Mouse (Mus musculus) hindbrain, embryonic 13.5 days (tissue): ENCODE data around the gene Rnf185. TPM values are rescaled to one million over a fixed set of nuclear protein-coding genes. Genes with fewer than 3 reads are reported as not detected.

Source experiments
- ATAC-seq: fragments of 200-750 bp; cut with Nextera tagmentation; 2 replicates; pipeline ENCODE4 v1.8.0; 2017; ENCODE audit warnings: moderate TSS enrichment; ENCODE audit not compliant: low FRiP score
- H3K27ac ChIP-seq: fragments of 300-500 bp; sonication (generic); 2 replicates; pipeline ENCODE4 v1.5.1; 2015; ENCODE audit warnings: inconsistent platforms, mild to moderate bottlenecking, moderate library complexity
- H3K27me3 ChIP-seq: fragments of 300-500 bp; sonication (generic); 2 replicates; pipeline ENCODE4 v1.6.1; 2015; ENCODE audit warnings: mild to moderate bottlenecking, inconsistent platforms
- H3K36me3 ChIP-seq: fragments of 300-500 bp; sonication (generic); 2 replicates; pipeline ENCODE4 v1.6.1; 2015; ENCODE audit warnings: mild to moderate bottlenecking, inconsistent platforms
- H3K4me1 ChIP-seq: fragments of 300-500 bp; sonication (generic); replicated peaks from 2 replicates; pipeline ENCODE4 v1.6.1; 2015; ENCODE audit warnings: inconsistent platforms
- H3K4me2 ChIP-seq: fragments of 300-500 bp; sonication (generic); 2 replicates; pipeline ENCODE4 v1.6.1; 2015; ENCODE audit warnings: inconsistent platforms, mild to moderate bottlenecking, moderate library complexity
- H3K4me3 ChIP-seq: fragments of 300-500 bp; sonication (generic); 2 replicates; pipeline ENCODE4 v1.5.1; 2015; ENCODE audit warnings: mild to moderate bottlenecking, inconsistent platforms
- H3K9ac ChIP-seq: fragments of 300-500 bp; sonication (generic); 2 replicates; pipeline ENCODE4 v1.6.1; 2015; ENCODE audit warnings: mild to moderate bottlenecking, inconsistent platforms
- H3K9me3 ChIP-seq: fragments of 300-500 bp; sonication (generic); 2 replicates; pipeline ENCODE4 v1.6.1; 2016; ENCODE audit warnings: inconsistent platforms
- WGBS: fragments of 180-500 bp; shearing (Covaris S2); methylation state at CpG from one replicate; pipeline ENCODE4 v1.1.7; 2015; 5-methylcytosine and 5-hydroxymethylcytosine counted together
- polyA plus RNA-seq: library from polyadenylated mRNA; unstranded; fragments of >200 nt; fragmentation: Nextera tagmentation; extraction: Ambion mirVana; gene quantifications from 2 replicates; pipeline ENCODE4 v1.2.1, GENCODE M21; 2015

Gene Rnf185
- polyA plus RNA-seq, 1 experiment from 2014 or later: 42.9 TPM

DNA sequence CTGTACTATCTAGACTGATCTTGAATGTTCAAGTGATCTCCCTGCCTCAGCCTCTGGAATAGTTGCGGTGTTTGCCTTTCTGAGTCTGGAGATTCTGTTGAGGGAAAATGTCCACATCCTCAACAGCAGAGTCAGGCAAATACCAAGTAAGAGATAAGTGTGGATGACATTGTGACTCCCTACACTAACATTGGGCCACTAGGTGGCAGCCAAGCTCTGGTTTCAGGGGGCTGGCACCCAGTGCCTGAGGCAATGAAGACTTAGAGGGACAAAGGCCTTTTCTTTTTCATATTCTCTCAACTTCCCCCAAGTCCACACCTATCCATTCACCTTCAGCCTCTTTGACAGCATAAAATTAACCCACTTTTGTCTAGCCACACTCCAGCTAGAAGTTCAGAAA lies 20.3 kb upstream of the Rnf185 start:
- Histone ChIP-seq H3K4me2 (no peak overlapping the region), H3K36me3 (no peaks in the 10 kb centered on the region), H3K4me3 (no peak overlapping the region), H3K27me3 (no peaks in the 10 kb centered on the region), H3K9me3 (no peaks in the 10 kb centered on the region), H3K9ac (no peak overlapping the region), H3K27ac (no peak overlapping the region), H3K4me1 (no peaks in the 10 kb centered on the region)
- peak; percentile 63 for ATAC-seq
- 21% methylated on average over 1 of the region's 1 CpGs for WGBS

DNA sequence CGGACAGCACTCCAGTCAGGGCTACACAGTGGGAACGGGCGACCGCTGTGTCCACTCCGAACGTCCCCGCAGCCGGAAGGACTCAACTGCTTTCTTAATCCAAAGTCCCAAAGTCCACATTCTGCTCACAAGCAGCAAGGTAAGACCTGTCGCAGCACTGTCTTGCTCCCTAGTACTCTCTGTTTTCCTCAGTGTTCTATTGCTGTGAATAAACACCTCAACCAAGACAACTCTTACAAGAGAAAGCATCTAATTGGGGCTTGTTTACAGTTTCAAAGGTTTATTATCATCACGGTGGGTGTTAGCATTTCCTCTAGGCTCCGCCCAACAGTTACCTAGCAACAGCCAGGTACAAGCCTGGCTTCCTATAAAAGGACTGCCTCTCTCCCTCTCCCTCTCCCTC lies 19.3 kb upstream of the Rnf185 start:
- 32% methylated on average over 11 of the region's 11 CpGs for WGBS
- Histone ChIP-seq H3K4me3 (no peak overlapping the region), H3K27ac (no peak overlapping the region), H3K36me3 (no peaks in the 10 kb centered on the region), H3K4me2 (no peak overlapping the region), H3K4me1 (no peaks in the 10 kb centered on the region), H3K9me3 (no peaks in the 10 kb centered on the region), H3K27me3 (no peaks in the 10 kb centered on the region), H3K9ac (0 out of 2 replicates have a peak overlapping the region, but pooled peaks have one; percentile 15)
- no peak for ATAC-seq

DNA sequence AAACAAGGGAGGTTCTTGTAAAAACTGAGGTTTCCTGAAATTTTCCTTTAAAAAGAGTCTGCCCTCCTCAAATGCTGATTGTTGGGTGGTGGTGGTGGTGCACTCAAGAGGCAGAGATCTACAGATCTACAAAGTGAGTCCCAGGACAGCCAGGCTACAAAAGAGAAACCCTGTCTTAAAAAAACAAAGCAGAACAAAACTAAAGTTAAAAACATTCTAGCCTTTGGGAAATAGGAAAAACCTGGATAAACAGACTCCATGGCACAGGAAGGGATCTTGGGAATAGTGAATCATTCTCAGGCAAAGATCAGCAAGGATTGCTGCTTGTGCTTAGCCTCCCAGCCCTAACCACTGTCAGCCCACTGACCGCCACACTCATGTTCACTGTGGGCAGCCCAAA lies 10.7 kb upstream of the Rnf185 start:
- Histone ChIP-seq H3K36me3 (no peaks in the 10 kb centered on the region), H3K27ac (no peak overlapping the region), H3K9me3 (no peaks in the 10 kb centered on the region), H3K4me1 (no peaks in the 10 kb centered on the region), H3K9ac (no peak overlapping the region), H3K27me3 (no peaks in the 10 kb centered on the region), H3K4me3 (no peak overlapping the region), H3K4me2 (no peak overlapping the region)
- no peak for ATAC-seq
- 100% methylated on average over 1 of the region's 1 CpGs for WGBS

DNA sequence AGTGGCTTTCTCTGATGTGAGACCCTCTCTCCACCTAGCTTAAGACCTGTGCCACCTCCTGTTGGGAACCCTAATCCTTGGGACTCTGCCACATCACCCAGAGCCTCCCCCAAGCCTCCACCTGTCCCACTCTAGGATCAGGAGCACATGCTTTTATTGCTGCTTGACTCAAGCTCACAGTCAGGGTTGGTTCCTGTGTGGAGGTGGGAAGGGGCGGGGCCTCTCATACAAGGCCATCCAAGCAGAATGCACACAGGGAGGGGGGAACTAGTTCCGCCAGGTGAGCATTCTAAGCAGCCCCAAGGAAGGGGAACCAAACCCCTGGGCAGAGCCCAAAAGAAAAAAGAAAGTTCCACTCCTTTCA lies 6.9 kb upstream of the Rnf185 start:
- no peak overlapping the region for H3K9ac ChIP-seq
- H3K27me3 ChIP-seq: no peaks in the 10 kb centered on the region
- 92% methylated on average over 2 of the region's 2 CpGs for WGBS
- H3K4me1 ChIP-seq: no peaks in the 10 kb centered on the region; the same call in 1 of the 2 replicates
- H3K36me3 ChIP-seq: peaks cover 15% of the 10 kb centered on the region
- ATAC-seq: no peak
- no peak overlapping the region for H3K27ac ChIP-seq
- H3K9me3 ChIP-seq: no peaks in the 10 kb centered on the region
- no peak overlapping the region for H3K4me3 ChIP-seq
- H3K4me2 ChIP-seq: no peak overlapping the region

DNA sequence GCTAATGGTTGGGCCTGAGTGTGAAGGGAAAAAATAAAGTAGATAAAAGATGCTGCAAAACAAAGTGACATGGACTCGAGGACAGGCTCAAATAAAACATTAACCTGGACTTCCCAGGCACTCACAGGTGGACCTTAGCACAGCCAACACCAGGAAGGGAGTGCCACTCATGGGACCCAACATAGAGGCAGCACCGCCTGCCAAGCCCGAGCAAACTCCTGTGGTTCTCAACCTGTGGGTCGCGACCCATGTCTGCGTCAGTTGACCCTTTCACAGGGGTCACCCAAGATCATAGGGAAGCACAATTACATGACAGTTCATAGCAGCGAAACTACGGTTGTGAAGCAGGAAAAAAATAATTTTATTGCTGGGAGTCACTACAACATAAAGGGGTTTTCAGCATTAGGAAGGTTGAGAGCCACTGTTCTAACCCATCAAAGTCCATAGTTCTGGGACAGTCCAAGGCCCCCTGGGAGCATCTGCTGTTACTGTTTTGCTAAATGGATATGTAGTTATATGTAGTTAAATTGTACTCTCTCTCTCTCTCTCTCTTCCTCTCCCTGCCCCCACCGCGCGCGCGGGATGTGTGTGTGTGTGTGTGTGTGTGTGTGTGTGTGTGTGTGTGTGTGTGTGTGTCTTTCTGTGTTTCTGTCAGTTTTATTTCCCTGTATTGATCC lies 6.4 kb upstream of the Rnf185 start:
- ATAC-seq: no peak
- WGBS: 84% methylated on average over 13 of the region's 13 CpGs
- Histone ChIP-seq H3K27ac (no peak overlapping the region), H3K27me3 (no peaks in the 10 kb centered on the region), H3K4me1 (peaks cover 4% of the 10 kb centered on the region), H3K9ac (no peak overlapping the region), H3K36me3 (peaks cover 16% of the 10 kb centered on the region), H3K4me3 (no peak overlapping the region), H3K4me2 (no peak overlapping the region), H3K9me3 (no peaks in the 10 kb centered on the region)

DNA sequence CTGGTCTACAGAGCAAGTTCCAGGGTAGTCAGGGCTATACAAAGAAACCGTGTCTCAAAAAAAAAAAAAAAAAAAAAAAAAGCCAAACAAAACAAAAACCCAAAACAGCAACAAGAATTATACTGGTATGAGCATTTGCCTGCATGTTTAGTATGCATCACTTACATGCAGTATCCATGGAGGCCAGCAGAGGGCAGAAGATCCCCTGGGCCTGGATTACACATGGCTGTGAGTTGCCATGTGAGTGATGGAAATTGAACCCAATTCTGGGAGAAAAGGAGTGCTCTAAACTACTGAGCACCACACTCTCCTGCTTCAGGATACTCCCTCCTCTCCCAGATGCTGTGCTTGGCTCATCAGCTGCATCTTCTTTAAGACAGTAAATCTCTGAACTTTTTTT lies 4.2 kb upstream of the Rnf185 start:
- 19% methylated on average over 1 of the region's 1 CpGs for WGBS
- H3K4me3 ChIP-seq: no peak overlapping the region

DNA sequence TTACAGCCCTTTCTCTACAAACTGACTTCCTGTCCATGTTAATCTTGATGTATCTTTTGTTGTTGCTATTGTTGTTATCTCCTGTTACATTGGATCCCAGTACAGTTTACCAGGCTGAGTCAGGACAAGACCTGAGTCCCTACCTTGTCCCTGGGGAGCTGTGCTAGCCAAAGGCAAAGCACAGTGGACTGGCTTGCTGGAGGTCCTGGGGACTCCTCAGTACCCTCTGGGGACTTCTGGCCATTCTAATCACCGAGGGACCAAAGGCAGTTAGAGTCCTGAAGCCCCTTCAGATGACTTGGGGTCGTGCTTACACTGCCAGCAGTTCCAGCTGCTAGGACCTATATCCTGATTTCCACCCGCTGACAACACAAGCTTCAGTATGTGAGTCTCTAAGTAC lies 2.3 kb upstream of the Rnf185 start:
- no peak overlapping the region for H3K9ac ChIP-seq
- peaks cover 26% of the 10 kb centered on the region for H3K4me1 ChIP-seq
- H3K9me3 ChIP-seq: no peaks in the 10 kb centered on the region
- H3K27me3 ChIP-seq: no peaks in the 10 kb centered on the region
- no peak overlapping the region for H3K4me3 ChIP-seq
- peaks cover 16% of the 10 kb centered on the region for H3K36me3 ChIP-seq
- ATAC-seq: no peak
- no peak overlapping the region for H3K27ac ChIP-seq
- no peak overlapping the region for H3K4me2 ChIP-seq
- 98% methylated on average over 3 of the region's 3 CpGs for WGBS

More for the DNA sequence above, 4.2 kb upstream of the Rnf185 start:
- no peak overlapping the region for H3K9ac ChIP-seq
- H3K27me3 ChIP-seq: no peaks in the 10 kb centered on the region
- H3K27ac ChIP-seq: no peak overlapping the region
- H3K36me3 ChIP-seq: peaks cover 16% of the 10 kb centered on the region
- ATAC-seq: no peak
- H3K4me2 ChIP-seq: no peak overlapping the region
- peaks cover 16% of the 10 kb centered on the region for H3K4me1 ChIP-seq
- H3K9me3 ChIP-seq: no peaks in the 10 kb centered on the region

DNA sequence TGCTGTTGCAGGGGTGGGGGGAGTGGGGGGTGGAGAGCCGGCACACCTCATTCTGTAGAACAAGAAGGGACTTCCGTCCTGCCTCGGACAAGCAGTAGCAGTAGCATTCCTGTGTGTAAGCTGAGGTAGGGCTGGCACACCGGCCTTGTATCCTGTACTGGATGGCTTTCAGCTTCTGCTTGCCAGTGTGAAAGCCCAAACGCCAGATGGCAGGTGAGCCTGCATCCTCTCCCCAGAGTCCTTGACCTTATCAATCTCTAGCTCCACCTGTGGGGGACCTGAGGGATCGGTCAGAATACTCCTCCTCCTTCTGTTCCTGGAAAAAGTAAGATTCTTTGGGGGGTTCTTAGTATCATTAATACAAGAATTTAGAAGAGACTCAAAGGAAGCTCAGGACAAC lies 1.3 kb upstream of the Rnf185 start:
- peak overlapping the region; percentile 89 for H3K9ac ChIP-seq
- H3K4me3 ChIP-seq: peak overlapping the region; percentile 67
- no peaks in the 10 kb centered on the region for H3K9me3 ChIP-seq
- H3K4me2 ChIP-seq: peak overlapping the region; percentile 91
- no peaks in the 10 kb centered on the region for H3K27me3 ChIP-seq
- H3K36me3 ChIP-seq: peaks cover 16% of the 10 kb centered on the region
- no peak overlapping the region for H3K27ac ChIP-seq
- WGBS: 79% methylated on average over 6 of the region's 6 CpGs
- H3K4me1 ChIP-seq: peaks cover 26% of the 10 kb centered on the region
- ATAC-seq: no peak

DNA sequence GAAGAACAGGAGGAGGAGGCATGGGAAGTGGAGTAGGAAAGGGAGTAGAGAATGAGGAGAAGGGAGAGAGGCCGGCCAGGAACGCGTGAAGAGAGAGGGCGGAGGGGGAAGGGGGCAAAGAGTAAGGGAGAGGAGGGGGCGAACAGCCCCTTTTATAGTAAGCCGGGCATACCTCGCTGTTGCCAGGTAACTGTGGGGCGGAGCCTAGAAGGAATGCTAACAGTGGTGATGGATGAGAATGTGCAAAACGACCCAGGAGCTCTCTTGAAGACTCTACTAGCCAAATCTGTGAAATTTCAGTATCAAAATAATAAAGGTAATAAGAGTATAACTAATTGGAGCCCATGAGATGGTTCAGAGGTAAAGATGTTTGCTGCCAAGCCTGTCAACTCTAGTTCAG lies 606 bp upstream of the Rnf185 start:
- Histone ChIP-seq H3K9ac (peak overlapping the region; percentile 89), H3K4me3 (peak overlapping the region; percentile 67), H3K4me1 (peaks cover 26% of the 10 kb centered on the region), H3K27ac (peak overlapping the region; percentile 90), H3K9me3 (no peaks in the 10 kb centered on the region), H3K4me2 (peak overlapping the region; percentile 91), H3K27me3 (no peaks in the 10 kb centered on the region), H3K36me3 (peaks cover 16% of the 10 kb centered on the region)
- ATAC-seq: peak; percentile 77
- whole genome bisulfite sequencing: 0% methylated on average over 9 of the region's 9 CpGs

DNA sequence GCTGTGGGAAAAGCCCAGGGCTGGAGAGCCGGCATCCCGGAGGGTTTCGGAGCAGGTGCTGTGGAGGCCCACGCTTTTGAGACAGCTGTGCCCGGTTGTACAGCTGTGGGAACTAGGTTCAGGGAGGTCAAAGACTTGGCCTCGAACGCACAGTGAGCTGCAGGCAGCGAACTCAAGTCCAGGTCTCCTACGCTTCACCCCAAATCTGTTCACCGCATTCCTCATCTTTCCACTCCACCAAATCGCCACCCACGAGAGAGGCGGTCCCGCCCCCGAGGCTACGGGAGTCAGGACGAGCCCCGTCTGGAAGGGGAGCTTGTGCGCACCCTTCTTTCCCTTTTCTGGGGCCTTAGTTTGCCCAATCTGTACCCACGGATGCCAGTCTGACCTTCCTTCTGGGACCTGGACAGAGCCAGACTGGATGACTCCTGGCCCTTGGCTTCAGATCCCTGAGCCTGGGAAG lies 431 bp downstream of the Rnf185 start:
- Histone ChIP-seq H3K4me1 (peaks cover 26% of the 10 kb centered on the region), H3K27me3 (no peaks in the 10 kb centered on the region), H3K9me3 (no peaks in the 10 kb centered on the region), H3K9ac (peak overlapping the region; percentile 89), H3K4me3 (peak overlapping the region; percentile 67), H3K27ac (peak overlapping the region; percentile 90), H3K36me3 (peaks cover 16% of the 10 kb centered on the region), H3K4me2 (peak overlapping the region; percentile 91)
- peak; percentile 40 for ATAC-seq
- 1% methylated on average over 20 of the region's 20 CpGs for WGBS

DNA sequence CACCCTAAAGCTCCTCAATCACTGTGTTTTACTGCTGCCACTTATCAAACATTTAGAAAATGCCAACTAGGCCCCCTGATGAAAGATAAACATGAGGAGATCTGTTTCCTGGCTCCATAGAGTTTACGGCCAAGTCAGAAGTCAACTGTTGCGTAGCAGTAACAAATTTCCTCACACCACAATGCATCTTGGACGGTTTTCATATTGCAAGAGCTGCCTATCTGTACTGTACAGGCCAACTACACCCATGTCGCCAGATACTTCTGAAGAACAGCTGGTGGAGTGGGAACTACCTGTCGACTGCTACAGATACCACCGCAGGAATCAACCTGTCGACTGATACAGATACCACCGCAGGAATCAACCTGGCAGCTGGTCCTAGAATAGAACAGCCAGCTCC lies 7.3 kb downstream of the Rnf185 start:
- H3K27ac ChIP-seq: no peak overlapping the region
- H3K4me1 ChIP-seq: no peaks in the 10 kb centered on the region; the same call in none of the 2 replicates
- H3K4me2 ChIP-seq: no peak overlapping the region
- no peak overlapping the region for H3K4me3 ChIP-seq
- no peak for ATAC-seq
- H3K9me3 ChIP-seq: no peaks in the 10 kb centered on the region
- H3K36me3 ChIP-seq: peaks cover 3% of the 10 kb centered on the region; the same call in 1 of the 2 replicates
- H3K9ac ChIP-seq: no peak overlapping the region
- no peaks in the 10 kb centered on the region for H3K27me3 ChIP-seq
- 92% methylated on average over 8 of the region's 8 CpGs for WGBS

DNA sequence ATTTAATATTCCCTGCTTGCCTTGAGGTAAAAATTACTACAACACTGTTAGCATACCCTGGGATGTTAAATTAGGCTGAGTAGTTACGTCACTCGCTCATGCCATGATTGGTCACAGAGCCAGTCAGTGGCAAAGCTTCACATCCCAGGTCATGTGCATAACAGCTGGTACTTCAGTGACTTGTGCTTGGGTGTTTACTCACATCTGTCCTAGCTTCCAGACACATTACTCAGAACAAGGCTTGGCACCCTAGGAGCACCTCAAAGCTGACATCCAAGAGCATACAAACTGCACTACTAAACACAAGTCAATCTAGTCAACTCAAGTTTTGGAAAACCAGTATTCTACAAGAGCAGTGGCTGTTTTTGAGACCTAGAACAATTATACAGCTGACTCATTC lies 9.1 kb downstream of the Rnf185 start:
- ATAC-seq: no peak
- H3K4me3 ChIP-seq: no peak overlapping the region
- no peak overlapping the region for H3K27ac ChIP-seq
- WGBS: 93% methylated on average over 2 of the region's 2 CpGs
- H3K4me2 ChIP-seq: no peak overlapping the region
- no peaks in the 10 kb centered on the region for H3K27me3 ChIP-seq
- H3K9me3 ChIP-seq: no peaks in the 10 kb centered on the region
- no peak overlapping the region for H3K9ac ChIP-seq
- no peaks in the 10 kb centered on the region; the same call in 1 of the 2 replicates for H3K4me1 ChIP-seq
- H3K36me3 ChIP-seq: peaks cover 3% of the 10 kb centered on the region; the same call in 1 of the 2 replicates

DNA sequence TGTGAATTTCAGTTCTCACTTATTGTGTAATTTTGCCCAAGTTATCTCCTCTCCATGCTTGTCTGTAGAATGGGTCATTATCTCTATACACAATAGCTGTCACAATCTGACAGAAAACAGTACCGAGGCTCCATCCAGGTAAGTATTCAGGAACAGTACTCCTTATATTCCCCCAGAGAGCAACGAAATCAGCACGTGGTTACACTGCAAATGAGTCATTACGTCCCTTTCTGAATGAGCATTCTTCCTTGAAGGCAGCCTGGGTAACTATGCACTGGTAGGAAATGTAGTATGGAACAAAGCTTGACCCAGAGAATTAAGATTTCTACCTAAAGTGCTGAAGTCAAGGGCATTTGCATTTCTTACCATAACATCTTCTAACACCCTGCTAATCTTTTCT lies 9.5 kb downstream of the Rnf185 start:
- Histone ChIP-seq H3K27me3 (no peaks in the 10 kb centered on the region), H3K4me2 (no peak overlapping the region)

More for the DNA sequence above, 9.5 kb downstream of the Rnf185 start:
- ATAC-seq: no peak
- WGBS: 77% methylated on average over 4 of the region's 4 CpGs
- no peaks in the 10 kb centered on the region for H3K9me3 ChIP-seq
- H3K27ac ChIP-seq: no peak overlapping the region
- no peak overlapping the region for H3K4me3 ChIP-seq
- no peak overlapping the region for H3K9ac ChIP-seq
- H3K36me3 ChIP-seq: peaks cover 3% of the 10 kb centered on the region; the same call in 1 of the 2 replicates
- H3K4me1 ChIP-seq: no peaks in the 10 kb centered on the region; the same call in 1 of the 2 replicates
